Mouse (Mus musculus): ENCODE measurements around the gene Lpcat3.

Lpcat3 gene

GRCm38 (mm10) chr6:124740211-124740887 lies 77.5 kb downstream of the Lpcat3 start:
- peak; percentile 64 for DNase-seq

GRCm38 (mm10) chr6:124740888-124741761 lies 78.3 kb downstream of the Lpcat3 start, which contains the start of gene Grcc10:
Gene Grcc10 (minus strand): TSS chr6:124741374.
- peak; percentile 90 for DNase-seq

- DNase-seq = no peak
Observed at GRCm38 (mm10) chr6:124741842-124742241, 79.0 kb downstream of the Lpcat3 start.

- DNase-seq = no peak
Observed at GRCm38 (mm10) chr6:124742839-124743514, 80.2 kb downstream of the Lpcat3 start.

- no peak for DNase-seq
Observed at GRCm38 (mm10) chr6:124743647-124744046, 80.8 kb downstream of the Lpcat3 start.

- no peak for DNase-seq
Observed at GRCm38 (mm10) chr6:124744755-124745321, 82.0 kb downstream of the Lpcat3 start.

- DNase-seq = peak; percentile 97
Observed at GRCm38 (mm10) chr6:124745490-124746295, 82.9 kb downstream of the Lpcat3 start.

- no peak for DNase-seq
Observed at GRCm38 (mm10) chr6:124746296-124746605, 83.4 kb downstream of the Lpcat3 start.

- no peak for DNase-seq
Observed at GRCm38 (mm10) chr6:124746654-124747632, 84.1 kb downstream of the Lpcat3 start.

- no peak for DNase-seq
Observed at GRCm38 (mm10) chr6:124750405-124750804, 87.6 kb downstream of the Lpcat3 start.

- no peak for DNase-seq
Observed at GRCm38 (mm10) chr6:124753861-124754260, 91.0 kb downstream of the Lpcat3 start.

Measured in kidney, adult 9 months (tissue).